Mouse (Mus musculus): ENCODE measurements at regions not wholly inside any gene's neighbourhood (a gene's known extent, or its start where the extent isn't known, plus 50 kb on each side); places are given as distances from the start of the nearest gene placed in this dataset.

DNA sequence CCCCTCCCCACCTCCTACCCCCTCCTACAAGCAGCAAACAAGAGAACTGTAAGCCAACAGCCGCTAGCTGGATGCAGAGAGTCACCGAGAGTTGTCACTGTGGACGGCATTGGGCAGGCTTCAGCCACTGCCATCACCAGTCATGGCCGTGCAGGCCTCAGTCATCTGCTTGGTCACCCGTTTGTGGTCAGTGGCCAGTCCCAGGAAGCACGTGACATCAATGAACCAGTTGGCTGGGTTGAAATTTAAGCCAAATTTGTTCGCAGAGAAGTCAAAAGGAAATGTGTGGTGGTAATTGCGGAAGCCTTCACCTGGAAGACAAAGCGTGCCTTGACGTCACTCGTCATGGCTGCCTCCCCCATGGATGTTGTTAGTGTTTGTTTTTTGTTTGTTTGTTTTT, 60.7 kb upstream of the Tmem150c start:
- Histone ChIP-seq H3K27ac (no peak overlapping the region), H3K36me3 (replicated peaks) (no peaks in the 10 kb centered on the region), H3K9me3 (no peaks in the 10 kb centered on the region), H3K4me3 (no peak overlapping the region), H3K4me1 (no peaks in the 10 kb centered on the region), H3K9ac (no peak overlapping the region), H3K4me2 (no peak overlapping the region), H3K27me3 (replicated peaks) (no peaks in the 10 kb centered on the region)
- 89% methylated on average over 11 of the region's 11 CpGs for WGBS
- ATAC-seq (replicated peaks) = no peak

DNA sequence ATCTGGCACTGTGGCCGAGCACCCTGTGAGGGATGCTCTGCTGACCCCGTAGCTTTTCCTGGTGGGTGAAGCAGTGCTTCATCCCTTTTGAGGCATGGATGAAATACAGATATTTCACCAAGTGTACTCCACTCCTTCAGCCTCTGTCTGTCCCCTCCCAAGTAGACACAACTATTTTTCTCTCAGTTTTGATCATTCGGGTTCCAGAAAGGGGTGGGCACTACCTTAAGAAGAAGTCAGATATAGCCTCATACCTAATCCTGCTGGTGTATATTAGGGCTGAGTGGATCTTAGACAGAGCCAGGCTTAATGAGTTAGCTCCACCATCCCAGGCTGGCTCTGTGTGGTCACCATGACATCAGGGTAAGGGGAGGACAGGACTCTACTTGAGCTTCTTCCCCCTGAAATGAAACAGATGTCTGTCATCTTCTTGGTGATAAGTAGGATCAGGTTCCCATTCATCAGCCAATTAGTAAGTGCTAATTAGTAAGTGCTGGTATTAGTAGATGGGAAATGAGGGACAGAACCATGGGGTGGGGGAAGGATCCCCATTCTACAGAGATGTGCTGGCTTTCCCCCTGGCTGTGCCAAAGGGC, 58.7 kb upstream of the Tmem150c start:
- no peak overlapping the region for H3K4me3 ChIP-seq
- H3K4me1 ChIP-seq = no peaks in the 10 kb centered on the region
- H3K9ac ChIP-seq = no peak overlapping the region
- no peaks in the 10 kb centered on the region for H3K27me3 ChIP-seq (replicated peaks)
- H3K9me3 ChIP-seq = no peaks in the 10 kb centered on the region
- WGBS = 91% methylated on average over 3 of the region's 3 CpGs
- no peak overlapping the region for H3K4me2 ChIP-seq
- H3K27ac ChIP-seq = no peak overlapping the region
- no peaks in the 10 kb centered on the region for H3K36me3 ChIP-seq (replicated peaks)
- ATAC-seq (replicated peaks) = no peak

- Histone ChIP-seq H3K27me3 (replicated peaks) (no peaks in the 10 kb centered on the region), H3K9me3 (no peaks in the 10 kb centered on the region), H3K27ac (no peak overlapping the region), H3K9ac (no peak overlapping the region), H3K4me3 (no peak overlapping the region), H3K4me1 (no peaks in the 10 kb centered on the region), H3K4me2 (0 out of 2 replicates have a peak overlapping the region, but pooled peaks have one; percentile 1), H3K36me3 (replicated peaks) (no peaks in the 10 kb centered on the region)
- 16% methylated on average over 17 of the region's 17 CpGs for WGBS
- ATAC-seq (replicated peaks) = peak; percentile 56
Measured at GRCm38 (mm10) chr5:100217178-100218035, 57.8 kb upstream of the Tmem150c start.

- H3K27me3 ChIP-seq (replicated peaks) = no peaks in the 10 kb centered on the region
- no peaks in the 10 kb centered on the region for H3K9me3 ChIP-seq
- H3K27ac ChIP-seq = no peak overlapping the region
- no peaks in the 10 kb centered on the region for H3K36me3 ChIP-seq (replicated peaks)
- no peaks in the 10 kb centered on the region for H3K4me1 ChIP-seq
- ATAC-seq (replicated peaks) = no peak
- H3K9ac ChIP-seq = no peak overlapping the region
- 55% methylated on average over 8 of the region's 8 CpGs for WGBS
- H3K4me3 ChIP-seq = no peak overlapping the region
- no peak overlapping the region for H3K4me2 ChIP-seq
Measured at GRCm38 (mm10) chr5:100213901-100214300, 54.3 kb upstream of the Tmem150c start.

GRCm38 (mm10) chr5:100210708-100211107, 51.1 kb upstream of the Tmem150c start:
- H3K36me3 ChIP-seq (replicated peaks) = no peaks in the 10 kb centered on the region
- no peak overlapping the region for H3K4me3 ChIP-seq
- H3K4me1 ChIP-seq = no peaks in the 10 kb centered on the region
- ATAC-seq (replicated peaks) = no peak
- WGBS = 88% methylated on average over 5 of the region's 5 CpGs
- H3K27ac ChIP-seq = no peak overlapping the region
- no peak overlapping the region for H3K9ac ChIP-seq
- H3K27me3 ChIP-seq (replicated peaks) = no peaks in the 10 kb centered on the region
- no peaks in the 10 kb centered on the region for H3K9me3 ChIP-seq
- no peak overlapping the region for H3K4me2 ChIP-seq
